Mouse (Mus musculus) telencephalon, adult 2 months (tissue): ENCODE measurements at regions not wholly inside any gene's neighbourhood (a gene's known extent, or its start where the extent isn't known, plus 50 kb on each side); places are given as distances from the start of the nearest gene placed in this dataset.

Source experiments
- DNase-seq: peaks from one replicate; pipeline ENCODE4 v3.0.0-alpha.2; 2011; ENCODE audit warnings: low read depth, low spot score

DNA sequence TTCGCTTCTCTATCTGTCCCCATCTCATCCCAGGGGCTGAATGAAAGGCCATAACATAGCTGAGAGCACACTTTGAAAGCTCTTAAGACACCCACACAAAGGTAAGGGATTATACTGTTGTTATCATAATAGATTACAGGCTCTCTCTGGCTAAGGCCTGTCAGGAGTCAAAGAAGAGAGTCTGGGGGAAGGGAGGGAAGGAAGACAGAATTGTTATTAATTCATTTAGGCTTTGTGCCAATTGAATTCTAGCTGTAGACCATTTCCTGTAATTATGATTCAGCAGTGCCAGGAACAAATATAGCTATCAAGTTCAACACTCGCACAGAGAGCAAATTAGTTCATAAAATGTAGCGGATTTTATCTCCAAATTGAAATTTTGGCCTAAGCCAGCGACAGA is 369.3 kb upstream of the Gm10306 start:
- no peak for DNase-seq

DNA sequence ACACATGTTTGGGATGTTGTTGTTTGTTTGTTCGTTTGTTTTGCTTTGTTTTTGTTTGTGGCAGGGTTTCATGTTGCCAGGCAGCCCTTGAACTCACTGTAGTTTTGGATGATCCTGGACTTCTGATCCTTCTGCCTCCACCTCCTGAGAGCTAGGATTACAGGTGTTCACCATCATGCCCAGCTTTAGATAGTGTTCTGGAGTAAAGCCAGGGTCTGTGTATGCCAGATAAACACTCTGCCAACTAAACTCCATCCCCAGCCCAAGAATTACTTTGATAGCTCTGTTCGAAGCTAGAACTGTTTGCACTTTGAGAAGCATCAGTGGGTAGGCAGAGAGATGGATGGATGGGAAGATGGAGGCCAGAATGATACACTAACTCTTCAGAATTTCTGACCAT is 368.0 kb upstream of the Gm10306 start:
- DNase-seq = no peak

DNA sequence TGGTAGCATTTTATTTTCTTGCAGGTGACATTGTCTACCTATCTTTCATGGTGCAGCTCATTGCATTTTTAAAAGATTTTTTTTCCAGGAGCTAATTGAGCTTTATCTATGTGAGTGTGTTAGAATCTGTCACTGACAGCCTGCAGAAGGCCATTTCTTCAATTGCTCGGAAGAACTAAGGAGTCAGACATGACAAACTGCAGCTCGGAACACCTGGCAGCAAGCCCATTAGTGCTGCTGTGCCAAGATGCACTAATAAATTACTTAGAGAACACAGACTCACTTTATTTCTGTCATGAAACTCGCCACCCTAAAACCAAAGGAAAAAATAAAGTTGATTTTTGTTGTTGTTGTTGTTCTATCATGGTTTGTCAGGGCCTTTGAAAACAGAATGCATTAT is 367.5 kb upstream of the Gm10306 start:
- no peak for DNase-seq

DNA sequence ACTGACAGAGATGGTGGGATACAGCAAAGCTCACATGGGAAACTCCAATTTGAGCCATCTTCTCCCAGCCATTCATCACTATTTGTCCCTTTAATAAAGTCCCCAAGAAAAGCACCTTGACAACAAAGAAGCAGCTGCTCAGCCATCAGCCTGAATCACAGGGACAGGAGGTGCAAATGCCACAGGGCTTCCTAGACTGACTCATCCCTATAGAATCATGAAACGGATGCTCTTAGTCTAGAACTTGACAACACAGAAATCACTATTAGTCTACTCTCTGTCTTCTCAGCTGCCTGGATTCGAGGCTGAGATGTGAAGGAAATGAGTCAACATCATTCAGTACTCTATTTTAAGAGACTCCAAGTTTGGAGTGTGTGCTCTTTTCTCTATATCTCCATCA is 365.4 kb upstream of the Gm10306 start:
- no peak for DNase-seq

DNA sequence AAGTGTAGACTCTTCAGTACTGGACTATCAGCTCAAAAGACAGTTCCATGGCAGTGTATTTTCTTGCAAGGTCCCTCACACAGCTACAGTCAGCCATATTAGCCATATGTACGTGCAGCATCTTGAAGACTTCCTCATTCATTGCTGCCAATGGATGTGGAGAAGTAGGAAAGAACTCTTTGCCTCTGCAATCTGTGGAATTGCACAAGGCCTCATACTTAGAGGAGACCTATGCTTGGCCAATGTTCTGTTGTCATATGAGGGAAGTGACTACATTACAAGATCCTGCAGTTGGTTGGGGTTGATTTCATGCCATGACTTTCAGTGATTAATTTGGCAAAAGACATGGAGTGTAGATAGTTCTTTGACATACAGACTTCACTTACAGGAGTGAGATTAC is 340.1 kb upstream of the Gm10306 start:
- DNase-seq = no peak

DNA sequence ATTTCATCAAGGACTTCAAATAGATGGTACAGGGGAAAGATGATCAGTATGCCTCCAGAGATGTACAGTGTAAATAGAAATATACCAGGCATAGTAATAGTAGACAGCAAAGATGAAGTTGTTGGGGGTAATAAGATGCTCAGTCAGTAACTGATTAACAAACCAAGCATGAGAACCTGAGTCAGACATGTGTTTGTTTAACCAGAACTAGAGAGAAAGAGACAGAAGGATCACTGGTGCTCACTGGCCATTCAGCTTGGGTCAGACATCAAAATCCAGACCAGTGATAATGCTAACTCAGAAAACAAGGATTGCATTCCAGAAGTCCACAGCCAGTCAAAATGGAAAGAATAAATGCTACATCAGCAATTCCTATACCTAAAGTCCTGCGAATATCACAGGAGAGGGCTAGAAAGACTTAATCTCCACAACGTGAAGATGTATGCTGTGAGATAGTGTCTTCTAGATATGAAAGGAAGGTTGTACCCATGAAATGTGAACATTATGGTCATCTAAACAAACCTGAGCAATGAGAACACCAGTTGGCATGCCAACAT is 320.6 kb upstream of the Gm10306 start:
- no peak for DNase-seq

DNA sequence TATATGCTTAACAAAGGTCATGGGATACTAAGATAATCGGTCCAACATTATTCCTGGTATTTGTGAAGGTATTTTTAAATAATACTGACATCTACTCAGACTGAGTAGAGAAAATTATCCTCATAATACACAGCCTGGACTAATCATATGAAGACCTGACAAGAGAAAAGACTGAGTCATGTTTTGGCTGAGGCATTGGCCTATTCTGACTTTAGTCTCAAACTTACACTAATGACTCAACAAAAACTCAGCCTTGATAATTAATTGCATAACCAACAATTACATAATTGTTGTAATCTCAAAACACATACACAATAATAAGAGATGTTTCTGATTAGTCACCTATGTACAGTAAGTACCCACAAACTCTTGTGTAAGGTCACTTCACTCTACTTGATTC is 300.3 kb upstream of the Gm10306 start:
- DNase-seq = no peak

DNA sequence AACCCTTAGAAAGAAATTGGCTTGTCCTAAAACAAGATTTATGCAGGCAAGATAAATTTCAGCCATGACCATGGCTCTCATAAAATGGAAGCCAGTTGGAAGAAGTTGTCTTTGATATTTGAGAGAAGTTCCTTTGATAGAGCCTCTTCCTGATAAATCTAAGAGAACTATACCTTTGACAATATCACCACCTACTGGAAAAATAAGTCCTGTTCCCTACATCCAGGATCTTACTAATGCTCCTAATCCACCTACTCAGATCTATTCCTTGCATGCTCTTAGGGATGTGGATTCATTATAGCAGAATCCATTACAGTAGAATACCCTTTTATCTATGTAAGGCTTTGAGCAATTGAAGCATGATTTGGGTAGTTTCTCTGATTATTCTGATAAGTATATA is 295.2 kb upstream of the Gm10306 start:
- DNase-seq = peak; percentile 17

DNA sequence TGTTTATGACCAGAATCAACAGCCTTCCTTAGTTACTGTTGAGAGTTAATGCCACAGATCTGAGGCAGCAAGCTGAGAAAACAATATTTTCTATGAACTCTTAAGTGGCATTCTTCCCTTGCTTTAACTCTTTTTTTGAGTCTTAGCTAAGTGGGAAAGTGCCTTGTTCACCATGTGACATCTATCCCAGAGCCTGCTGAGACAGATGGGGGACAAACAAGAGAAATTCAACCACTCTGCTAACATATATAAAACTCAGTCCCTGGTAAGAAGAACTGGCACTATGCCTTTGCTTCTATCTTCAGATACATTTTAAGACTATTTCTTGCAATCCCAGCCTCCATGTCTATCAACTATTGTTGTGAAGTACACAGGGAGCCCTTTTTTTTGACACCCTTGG is 274.6 kb upstream of the Gm10306 start:
- peak; percentile 21 for DNase-seq

DNA sequence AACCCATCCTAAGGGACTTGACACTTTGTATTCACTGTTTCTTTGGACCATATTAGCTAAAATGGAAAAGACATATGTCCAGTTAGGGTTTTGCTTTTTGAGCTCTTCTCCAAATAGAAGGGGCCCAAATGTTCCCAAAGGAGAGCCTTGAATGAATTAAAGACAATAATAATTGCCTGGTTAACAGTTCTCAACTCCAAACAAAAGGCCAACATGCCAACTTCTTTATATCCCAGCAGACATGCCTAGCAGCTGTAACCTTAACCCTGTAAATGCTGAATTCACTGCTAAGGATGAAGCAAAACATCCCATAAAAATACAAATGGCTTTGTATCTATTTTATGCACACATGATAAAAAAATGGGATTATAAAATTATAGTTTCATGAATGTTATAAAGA is 264.2 kb upstream of the Gm10306 start:
- DNase-seq = no peak

DNA sequence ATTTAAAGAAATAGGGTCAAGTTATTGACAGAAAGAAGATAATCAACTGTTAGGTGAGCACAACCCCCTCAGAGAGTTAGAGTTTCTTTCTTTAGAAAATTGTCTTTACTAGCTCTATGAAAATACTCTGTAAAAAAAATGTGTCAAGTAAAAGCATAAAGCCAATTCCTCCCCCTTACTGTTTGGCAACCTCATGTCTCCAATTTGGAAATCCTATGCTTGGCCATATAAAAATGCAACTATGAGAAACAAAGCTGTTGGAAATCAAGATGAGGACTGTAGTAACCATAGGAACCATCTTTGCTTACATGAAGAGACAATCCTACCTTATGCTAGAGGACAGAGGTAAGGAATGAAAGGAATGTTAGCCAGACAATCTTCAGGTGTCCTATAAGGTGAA is 239.0 kb upstream of the Gm10306 start:
- DNase-seq = peak; percentile 55

DNA sequence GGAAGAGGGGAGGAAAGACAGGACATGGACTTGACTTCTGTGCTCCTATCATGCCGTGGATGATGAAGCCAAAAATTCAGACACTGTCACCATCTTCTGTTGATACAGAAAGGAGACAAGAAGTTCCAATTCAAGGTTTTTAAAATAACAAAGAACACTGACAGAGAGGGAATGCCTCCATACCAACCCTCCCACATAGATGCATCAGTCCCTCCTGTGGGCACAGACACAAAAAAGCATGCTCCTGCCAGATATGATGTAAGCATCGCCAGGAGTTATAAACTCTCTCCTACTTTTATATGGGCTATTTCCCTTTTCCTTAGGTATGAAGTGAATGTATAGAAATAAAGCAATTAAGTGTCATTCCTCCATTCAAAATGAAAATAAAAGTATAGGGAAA is 229.6 kb upstream of the Gm10306 start:
- DNase-seq = no peak

DNA sequence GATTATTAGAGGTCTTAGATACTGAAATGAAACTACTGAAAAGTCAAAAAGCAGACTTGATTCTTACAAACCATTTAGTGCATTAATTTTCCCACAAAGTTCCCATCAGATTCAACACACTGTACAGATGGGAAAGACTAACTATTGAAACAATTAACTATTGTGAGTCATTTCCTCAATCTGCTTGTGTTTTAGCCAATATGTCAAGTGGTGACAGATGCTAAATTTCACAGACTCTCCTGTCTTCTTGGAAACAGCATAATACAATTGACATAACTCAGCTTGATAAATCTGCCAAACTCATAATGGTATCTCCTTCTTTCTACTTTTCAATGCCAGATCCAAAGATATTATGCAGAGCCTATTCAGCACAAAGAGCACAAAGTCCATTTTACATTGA is 213.0 kb upstream of the Gm10306 start:
- peak; percentile 33 for DNase-seq

DNA sequence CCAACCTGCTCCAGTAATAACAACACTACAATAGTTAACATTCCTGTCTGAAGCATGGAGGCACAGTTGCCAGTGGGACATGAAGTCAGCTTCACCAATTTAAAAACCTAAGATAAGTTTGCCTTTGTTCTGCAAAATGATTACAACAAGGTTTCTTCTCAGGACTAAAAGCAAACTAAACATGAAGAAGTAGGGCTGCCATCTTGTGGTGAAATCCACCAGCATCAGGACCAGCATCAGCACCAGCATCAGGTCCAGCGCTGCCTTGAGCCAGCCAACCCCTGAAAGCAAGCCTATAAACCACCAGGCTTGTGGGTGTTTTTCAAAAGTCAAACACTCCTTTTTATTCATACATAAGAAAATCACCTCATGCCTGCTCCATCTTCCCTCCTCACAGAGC is 207.1 kb upstream of the Gm10306 start:
- DNase-seq = no peak

DNA sequence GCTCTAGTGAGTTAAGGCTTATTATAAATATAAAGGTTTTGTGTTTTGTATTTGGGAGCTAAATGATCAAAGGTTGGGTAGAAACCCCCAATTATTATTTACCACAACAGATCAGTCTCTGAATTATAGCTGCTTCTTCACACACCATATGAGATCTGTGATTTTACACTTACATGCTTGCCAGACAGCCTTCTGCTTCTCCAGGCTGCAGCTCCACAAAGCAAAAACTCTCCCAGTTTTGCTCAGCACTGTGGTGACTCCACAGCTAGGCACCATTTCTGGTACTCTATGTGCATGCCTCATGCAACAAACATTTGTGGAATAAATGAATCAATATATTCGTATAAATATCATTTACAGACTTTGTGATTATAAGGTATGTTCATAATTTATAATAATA is 199.4 kb upstream of the Gm10306 start:
- no peak for DNase-seq

DNA sequence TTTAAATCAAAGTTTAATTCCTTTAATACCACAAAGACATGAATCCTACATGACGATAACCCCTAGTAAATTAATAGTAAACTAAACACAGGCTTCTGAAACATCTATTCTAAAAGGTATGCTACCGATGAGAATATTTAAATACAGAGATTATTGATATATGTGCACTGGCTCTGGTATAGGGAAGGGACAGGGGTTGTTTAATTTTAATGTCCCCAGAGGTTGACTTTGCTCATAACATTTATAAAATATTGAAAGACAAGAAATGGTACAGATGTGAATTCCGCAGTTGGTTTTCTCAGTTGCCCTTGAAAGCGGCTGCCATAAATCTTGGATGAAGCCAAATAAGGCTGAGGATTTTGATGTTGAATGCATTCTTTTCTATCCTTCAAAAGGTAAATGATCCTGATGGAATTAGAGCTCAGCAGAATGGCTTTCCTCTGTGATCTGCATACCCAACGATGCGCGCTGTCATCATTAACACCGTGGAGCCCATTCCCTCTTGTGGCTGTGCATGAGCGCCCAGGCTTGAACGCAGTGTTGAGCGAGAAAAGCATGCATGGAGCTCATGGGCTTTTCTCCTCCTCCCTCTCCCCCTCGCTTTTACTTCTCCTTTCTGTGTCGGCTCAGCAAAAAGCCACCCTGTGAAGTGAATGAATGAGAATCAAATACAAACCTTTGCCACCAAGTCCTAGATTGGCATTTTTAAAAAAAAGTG is 195.4 kb upstream of the Gm10306 start:
- no peak for DNase-seq

DNA sequence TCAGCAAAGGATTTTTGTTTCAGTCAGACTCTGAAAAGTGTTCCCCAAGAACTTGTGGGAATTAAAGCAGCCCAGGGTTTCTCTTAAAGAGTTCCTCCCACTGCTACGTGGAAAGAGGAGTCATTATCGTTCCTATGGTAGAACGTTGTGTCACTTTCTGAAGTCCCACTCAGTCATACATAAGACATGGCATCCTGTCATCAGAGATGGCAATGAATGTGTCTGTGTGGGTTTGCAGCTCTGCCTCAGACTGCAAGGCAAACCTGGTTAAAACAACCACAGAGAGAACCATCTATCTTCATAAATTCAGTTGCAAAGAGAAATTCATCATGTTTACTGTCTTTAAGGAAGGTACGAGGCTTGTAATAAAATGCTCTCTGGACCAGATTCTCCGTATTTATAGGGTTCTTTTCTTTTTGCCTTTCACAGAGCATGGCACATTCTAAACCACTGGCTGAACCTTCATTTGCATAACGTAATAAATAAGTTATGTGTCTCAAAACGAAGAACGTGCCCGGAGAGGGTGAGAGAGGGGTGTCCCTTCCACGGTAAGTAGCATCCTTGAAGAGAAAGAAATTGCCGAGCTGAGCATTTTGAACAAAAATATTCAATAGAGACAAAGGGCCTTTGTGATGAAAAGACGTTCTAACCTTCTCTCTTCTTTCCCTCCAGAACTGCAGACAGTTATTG is 194.7 kb upstream of the Gm10306 start:
- DNase-seq = peak; percentile 16

DNA sequence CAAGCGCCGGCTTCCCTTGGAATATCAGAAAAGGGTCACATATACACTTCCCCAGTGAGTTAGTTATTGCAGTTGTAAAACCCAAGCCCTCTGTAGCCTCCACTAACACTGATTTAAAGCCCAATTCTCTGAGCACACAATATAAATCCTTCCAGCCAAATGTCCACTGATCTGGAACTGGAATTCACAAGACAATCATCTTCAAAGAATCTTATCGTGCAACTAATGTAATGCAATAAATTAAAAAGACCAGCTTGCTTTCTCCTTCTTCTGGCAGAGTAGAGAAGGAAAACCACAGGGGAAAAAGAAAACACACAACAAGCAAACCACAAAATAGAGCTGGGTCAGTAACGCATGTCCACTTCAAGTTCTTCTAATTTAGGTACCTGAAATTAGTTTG is 191.0 kb upstream of the Gm10306 start:
- no peak for DNase-seq

DNA sequence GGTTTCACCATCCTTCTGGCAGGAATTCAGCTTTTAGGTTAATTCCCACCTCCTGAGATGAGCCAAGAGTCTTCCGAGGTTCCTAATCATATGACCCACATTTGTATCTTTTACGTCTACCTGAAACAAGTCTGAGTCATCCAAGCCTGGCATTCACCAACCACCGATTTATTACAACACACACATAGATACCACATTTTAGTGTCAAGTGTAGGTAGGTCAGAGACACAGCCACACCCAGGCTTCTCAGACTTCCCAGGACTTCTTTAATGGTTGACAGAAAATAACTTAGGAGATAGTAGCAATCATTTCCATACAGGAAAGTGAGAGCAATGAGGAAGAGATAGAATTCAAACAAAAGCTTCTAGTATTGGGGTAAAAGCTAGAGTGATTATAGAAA is 189.2 kb upstream of the Gm10306 start:
- no peak for DNase-seq

DNA sequence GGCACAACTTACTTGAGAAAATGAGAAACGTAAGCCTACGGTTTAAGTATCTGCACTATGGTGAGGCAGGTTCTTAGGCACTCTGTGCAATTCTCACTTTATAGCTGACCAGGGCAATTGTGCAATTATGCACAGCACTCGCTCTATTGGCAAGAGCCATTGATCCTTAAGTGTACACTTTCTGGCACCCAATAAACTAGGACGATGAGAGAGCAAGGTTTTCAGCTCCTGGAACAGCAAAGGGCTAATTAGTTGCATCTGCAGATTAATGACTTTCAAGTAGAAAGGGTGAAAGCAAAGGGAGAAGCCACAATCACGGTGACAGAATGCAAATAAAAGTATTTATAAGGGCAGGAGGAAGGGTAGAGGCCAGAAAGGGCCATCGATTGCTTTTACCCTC is 185.4 kb upstream of the Gm10306 start:
- DNase-seq = no peak

DNA sequence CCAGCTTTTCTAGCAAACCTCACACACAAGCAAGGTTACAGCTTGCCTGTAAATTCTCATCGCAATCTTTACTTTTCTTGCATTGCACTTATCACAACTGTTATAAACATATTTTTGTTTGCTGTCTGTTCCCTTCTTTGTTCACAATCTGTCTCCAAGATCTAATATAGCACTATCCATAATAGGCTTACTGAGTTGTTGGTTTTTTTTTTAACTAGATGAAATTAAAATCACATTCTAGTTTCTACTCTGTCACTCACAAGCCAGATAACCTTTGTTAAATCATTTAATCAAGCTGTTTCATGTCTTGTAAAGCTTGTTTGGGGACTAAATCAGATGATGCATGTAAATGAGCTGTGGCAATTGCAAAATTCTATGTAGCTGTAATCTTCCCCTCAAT is 180.1 kb upstream of the Gm10306 start:
- no peak for DNase-seq

DNA sequence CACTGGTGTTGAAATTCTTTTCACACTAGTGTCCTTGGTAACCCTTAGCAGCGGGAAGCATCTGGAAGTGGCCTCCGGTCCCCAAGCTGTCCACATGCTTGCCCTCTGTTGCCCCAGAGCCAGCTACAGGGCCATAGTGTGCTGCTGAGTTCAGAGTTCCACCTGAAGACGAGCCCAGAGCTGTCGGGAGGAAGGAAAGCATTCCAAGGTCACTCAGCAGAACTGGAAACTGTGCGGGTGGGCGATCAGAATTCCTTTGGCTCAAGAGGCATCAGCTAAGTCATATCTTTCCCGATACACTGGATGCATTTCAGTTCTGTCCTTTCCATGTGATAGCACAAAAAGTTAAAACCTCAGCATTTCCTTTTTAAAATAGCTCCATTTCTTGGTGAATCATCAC is 170.6 kb upstream of the Gm10306 start:
- no peak for DNase-seq

DNA sequence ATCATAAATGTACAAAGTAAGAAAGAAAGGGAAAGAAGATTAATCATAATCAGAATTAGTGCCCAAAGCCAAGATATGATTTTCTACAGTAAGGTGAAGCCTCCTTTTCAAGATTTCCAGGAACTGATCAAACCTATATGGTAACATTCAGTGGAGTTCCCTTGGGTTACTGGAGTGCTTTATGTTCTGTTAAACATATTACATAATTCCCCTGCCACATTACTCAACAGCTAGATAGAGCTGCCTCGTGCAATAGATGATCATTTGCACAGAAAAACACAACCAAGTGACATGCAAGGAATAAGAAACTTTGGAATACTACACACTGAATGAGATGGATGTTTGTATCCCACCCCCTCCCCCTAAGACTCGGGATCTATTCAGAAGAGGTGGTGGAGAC is 168.0 kb upstream of the Gm10306 start:
- no peak for DNase-seq
